Mouse (Mus musculus): ENCODE results near the gene Fbxo9.

Gene Fbxo9

DNA sequence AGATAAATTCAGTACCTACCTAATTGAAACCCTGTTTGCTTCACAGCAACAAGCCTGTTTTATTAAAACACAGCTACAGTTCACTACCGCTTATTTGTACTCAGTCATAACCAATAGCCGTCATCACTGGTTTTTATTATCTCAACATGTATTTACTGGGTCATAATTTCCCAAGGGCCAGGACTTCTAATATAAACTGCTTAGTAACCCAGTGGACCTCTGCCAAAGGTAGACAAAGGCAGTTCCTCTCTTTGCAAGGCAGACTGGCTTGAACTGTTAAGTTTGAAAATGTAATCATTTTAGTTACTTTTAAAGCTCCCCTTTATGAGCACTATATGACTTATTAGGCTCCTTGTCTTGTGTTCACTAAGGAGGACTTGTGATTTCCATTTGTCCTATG, 2.6 kb upstream of the Fbxo9 start:
- in situ Hi-C loops (cut with MboI; ENCODE audit: unreplicated experiment in 2 of 2): loop anchor here in 1 of 2 experiments (25.0 kb wide), 1 partner anchor 1626 kb away; no protein-coding TSS in a partner anchor

DNA sequence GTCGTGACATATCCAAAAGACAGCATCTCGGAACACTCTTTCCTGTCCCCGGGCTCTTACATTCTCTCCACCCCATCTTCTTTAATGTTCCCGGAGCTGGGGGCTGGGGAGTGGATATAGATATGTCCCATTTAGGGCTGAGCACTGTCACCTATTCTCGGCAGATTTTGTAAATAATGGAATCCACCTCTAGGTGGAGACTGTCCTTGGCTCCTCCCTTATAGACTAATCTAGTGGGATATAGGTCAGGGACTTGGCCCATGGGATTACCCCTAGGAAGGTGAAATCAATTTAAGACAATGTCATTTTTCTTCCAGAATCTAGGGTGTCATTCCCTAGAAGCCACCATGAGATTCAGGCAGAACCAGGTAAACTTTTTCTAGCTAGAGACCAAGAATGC, 791 bp upstream of the Fbxo9 start:
- in situ Hi-C loops (cut with MboI; ENCODE audit: unreplicated experiment in 2 of 2): loop anchor here in 1 of 2 experiments (10.0 to 25.0 kb wide), 2 partner anchors 195 to 1628 kb away; partner anchors contain the start of gene Elovl5

DNA sequence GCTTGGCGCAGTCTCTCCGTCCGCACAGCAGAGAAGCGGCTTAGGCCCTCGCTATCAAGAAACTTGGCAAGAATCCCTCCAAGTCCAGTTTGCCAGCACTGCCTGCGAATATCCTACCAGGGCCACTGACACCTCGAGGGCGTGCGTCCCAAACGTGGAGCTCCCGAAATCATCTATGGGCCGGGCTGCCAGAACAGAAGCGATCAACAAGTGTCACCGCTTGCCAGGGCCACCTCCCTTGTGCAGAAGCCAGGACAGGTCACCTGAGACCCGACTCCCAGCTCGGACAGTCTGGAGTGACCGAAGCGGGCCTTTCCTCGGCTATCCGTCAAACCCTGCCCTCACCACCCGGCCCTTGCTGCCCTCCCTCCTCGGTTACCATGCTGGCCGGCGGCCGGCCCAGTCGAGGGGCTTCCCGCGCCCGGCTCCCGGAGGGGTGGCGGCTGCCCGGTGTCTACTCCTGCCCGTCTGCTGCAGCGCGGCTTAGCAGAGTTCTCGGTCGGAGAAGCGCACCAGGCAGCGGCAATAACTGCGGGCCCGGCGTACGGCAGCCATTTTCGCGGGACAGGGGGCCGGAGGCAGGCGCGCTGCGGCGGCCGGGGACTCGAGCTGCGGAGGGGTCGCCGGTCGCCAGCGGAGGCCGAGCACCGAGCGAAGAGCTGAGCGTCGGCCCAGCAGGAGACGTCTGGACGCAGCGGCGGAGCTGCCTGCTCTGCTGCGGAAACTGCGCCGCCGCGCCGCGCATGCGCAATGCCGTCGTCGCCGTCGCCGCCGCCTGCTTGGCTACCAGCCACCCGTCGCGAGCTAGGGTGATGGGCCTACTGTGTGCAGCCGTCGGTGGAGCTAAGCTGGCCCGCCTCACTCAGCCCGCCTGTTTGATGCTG, 711 bp downstream of the Fbxo9 start:
- in situ Hi-C loops (cut with MboI; ENCODE audit: unreplicated experiment in 2 of 2): loop anchor here in 1 of 2 experiments (10.0 to 25.0 kb wide), 2 partner anchors 193 to 1629 kb away; partner anchors contain the start of gene Elovl5

DNA sequence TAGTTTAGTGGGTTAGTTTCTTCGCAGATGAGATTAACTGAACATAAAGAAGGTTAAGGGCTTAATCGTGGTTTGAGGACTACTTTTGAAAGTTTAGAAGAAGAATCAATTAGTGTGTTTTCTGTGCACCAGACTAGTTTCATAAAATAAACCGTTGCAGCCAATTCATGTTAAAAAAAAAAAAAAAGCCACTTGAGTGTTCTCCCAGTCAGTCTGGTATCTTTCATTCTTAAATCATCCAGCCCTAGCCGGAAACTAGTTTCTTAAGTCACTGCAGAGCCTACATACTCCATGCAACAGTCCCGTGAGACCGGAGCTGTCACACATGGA, 1.3 kb downstream of the Fbxo9 start:
- in situ Hi-C loops (cut with MboI; ENCODE audit: unreplicated experiment in 2 of 2): loop anchor here in 1 of 2 experiments (10.0 to 25.0 kb wide), 2 partner anchors 193 to 1630 kb away; partner anchors contain the start of gene Elovl5

DNA sequence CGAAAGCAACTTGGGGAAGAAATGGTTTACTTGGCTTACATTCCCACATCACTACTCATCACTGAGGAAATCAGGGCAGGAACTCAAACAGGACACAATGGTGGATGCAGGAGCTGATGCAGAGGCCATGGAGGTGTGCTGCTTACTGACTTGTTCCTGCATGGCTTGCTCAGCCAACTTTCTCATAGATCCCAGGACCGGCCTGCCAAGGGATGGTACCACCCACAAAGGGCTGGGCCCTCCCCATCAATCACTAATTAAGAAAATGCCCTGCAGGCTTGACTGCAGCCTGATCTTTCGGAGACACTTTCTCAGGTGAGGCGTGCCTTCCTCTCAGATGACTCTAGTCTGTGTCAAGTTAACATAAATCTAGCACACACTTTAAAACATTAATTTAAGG, 2.0 kb downstream of the Fbxo9 start:
- in situ Hi-C loops (cut with MboI; ENCODE audit: unreplicated experiment in 2 of 2): loop anchor here in 1 of 2 experiments (10.0 to 25.0 kb wide), 2 partner anchors 192 to 1630 kb away; partner anchors contain the start of gene Elovl5

DNA sequence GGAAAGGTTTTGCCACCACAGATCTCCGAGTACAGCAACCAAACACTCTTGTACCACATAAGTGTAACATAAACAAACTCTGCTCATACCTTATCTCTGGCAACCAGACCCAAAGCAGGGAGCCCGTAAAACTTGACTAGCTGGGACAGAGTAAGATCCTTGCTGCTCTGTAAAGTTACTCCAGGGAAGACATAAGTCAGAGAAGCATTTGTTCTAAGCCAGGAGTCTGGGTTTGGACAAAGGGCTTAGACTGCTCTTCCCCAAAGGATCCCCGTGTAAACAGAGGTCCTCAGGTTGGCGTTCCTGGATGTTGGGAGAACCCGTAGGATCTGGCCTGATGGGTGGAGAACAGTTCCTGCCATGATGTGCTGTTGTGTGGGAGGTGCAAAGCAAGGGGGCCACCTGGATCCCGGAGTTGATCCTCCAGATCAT, 3.3 kb downstream of the Fbxo9 start:
- in situ Hi-C loops (cut with MboI; ENCODE audit: unreplicated experiment in 2 of 2): loop anchor here in 1 of 2 experiments (10.0 to 25.0 kb wide), 2 partner anchors 191 to 1632 kb away; partner anchors contain the start of gene Elovl5

DNA sequence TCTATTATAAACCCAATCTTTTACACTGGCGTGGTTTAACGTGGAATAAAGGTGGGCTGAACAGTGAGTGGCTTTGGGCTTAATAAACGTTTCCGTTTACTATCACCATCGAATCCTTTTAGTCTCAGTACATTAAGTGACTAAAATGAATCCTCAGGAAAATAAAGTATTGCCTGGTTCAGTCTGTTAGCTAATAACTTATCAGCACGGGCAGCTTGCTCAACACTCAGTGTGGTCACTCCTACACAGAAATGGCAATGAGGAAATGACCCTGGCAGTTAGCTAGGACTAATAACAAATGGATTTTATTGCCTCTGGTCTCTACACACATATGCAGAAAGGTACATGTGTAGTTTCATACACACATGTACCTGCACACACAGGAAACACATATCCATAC, 3.9 kb downstream of the Fbxo9 start:
- in situ Hi-C loops (cut with MboI; ENCODE audit: unreplicated experiment in 2 of 2): loop anchor here in 1 of 2 experiments (10.0 to 25.0 kb wide), 2 partner anchors 190 to 1632 kb away; partner anchors contain the start of gene Elovl5

DNA sequence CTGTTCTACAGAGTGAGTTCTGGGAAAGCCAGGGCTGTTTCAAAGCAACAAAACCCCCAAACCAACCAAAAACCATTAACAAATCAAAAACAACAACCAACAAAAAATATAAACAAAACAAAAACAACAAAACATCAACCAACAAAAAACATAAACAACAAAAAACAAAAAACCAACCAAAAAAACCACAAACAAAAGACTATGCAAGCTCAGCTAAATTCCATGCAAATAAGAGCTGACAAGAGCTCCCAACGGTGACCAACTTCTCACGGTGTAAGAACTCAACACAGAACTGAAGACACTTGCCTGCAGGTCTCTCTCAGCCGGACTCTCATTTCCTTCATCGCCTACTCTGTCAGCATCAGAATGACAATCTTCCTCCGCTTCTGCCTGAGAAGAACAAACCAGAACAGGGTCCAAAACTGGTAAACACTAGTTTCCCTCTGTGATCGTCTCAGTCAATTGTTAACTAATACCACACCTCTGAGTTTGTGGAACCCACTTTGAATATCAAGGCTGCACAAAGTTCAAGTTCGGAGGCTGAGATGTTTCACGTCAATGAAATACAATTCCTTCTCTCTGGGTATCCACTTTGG, 4.8 kb downstream of the Fbxo9 start:
- in situ Hi-C loops (cut with MboI; ENCODE audit: unreplicated experiment in 2 of 2): loop anchor here in 1 of 2 experiments (10.0 to 25.0 kb wide), 2 partner anchors 189 to 1633 kb away; partner anchors contain the start of gene Elovl5

DNA sequence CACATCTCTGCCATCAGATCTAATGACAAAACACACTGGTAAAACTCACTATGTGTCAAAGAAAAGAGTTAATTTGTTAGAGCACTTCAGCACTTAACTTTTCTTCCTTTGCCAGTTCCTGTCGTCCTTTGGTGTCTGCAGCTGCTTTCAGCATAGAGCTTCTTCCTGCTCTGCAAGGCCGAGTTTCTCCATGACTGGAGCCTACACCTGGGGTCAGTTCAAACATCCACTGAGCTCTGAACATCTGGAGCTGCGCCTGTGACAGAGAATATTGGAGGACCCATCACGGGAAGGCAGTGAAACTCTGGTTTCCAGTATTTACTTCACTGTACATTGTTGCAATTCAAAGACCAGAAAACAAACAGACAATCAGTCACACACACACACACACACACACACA, 7.4 kb downstream of the Fbxo9 start:
- in situ Hi-C loops (cut with MboI; ENCODE audit: unreplicated experiment in 2 of 2): loop anchor here in 1 of 2 experiments (10.0 to 25.0 kb wide), 2 partner anchors 187 to 1636 kb away; partner anchors contain the start of gene Elovl5

DNA sequence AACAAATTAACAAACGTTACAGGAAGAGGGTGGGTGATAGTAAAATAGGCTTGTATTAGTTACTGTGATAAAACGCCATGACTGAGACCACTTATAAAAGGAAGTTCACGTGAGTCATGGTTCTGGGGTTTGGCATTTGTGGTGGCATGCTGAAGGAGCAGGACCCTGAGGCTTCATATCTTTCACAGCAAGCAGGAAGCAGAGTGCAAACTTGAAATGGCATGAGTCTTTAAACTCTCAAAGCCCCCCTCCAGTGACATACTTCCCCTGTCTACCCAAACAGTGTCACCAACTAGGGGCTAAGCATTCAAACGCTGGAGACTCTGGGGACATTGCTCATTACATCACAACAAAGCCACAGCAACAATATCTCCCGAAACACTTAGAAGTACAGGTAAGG, 7.9 kb downstream of the Fbxo9 start:
- in situ Hi-C loops (cut with MboI; ENCODE audit: unreplicated experiment in 2 of 2): loop anchor here in 1 of 2 experiments (10.0 to 25.0 kb wide), 2 partner anchors 186 to 1636 kb away; partner anchors contain the start of gene Elovl5

DNA sequence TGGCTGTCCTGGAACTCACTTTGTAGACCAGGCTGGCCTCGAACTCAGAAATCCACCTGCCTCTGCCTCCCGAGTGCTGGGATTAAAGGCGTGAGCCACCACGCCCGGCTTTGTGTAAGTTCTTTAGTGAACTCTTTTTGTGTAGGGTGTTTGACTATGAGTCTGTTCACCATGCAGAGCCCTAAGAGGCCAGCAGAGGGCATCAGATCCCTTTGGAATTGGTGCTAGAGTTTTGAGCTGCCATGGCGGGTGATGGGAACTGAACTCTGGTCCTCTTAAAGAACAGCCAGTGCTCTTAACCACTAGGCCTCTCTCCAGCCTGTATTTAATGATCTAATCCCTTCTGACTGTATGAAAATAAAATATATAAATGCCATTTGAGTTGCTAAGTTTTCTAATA, 12.5 kb downstream of the Fbxo9 start:
- in situ Hi-C loops (cut with MboI; ENCODE audit: unreplicated experiment in 2 of 2): no loop called here

DNA sequence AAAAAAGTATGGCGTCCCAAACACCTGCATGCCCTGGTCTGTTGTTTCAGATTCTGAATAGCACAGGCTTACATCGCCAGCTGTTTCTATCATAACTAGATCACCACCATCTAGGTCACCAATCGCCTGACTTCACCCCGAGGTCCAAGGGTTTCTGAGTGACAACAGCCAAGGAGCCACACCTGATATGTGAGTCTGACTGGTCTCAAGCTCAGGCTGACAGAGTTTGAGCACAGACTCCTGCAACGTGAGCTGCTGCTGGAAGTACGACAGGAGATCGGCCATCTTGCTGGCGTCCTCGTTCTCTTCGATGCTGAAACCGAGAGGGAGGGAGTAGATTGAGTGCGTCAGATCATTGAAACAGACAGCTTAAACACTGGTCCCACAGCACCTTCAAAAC, 13.2 kb downstream of the Fbxo9 start:
- in situ Hi-C loops (cut with MboI; ENCODE audit: unreplicated experiment in 2 of 2): no loop called here

DNA sequence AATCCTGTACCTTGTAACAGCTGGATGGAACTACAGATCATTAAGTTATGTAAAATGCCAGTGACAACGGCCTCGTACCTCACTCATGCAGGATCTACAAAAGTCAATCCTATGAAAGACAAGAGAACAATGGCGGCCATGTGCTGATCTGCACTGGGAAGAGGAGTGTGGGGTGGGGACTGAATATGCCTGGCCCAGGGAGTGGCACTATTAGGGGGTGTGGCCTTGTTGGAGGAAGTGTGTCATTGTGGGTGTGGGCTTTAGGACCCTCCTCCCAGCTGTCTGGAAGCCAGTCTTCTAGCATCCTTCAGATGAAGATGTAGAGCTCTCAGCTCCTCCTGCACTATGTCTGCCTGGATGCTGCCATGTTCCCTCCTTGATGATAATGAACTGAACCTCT, 18.3 kb downstream of the Fbxo9 start:
- in situ Hi-C loops (cut with MboI; ENCODE audit: unreplicated experiment in 2 of 2): no loop called here

DNA sequence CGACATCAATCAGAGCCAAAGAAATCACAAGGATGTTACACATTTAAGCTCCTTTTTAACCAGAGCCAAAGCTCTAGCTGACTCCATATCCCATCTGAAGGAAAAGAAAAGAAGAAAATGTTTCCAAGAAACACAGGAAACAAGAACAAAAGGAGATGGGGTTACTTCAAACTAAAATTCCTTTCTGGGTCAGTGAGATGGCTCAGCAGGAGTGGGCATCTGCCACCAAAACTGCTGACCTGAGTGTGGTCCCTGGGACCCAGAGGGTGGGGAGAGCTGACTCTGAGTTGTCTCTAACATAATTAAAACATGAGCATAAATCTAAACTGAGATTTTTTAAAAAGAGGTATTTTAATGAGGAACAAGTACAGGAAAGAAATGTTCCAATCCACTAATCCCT, 19.0 kb downstream of the Fbxo9 start:
- in situ Hi-C loops (cut with MboI; ENCODE audit: unreplicated experiment in 2 of 2): no loop called here

DNA sequence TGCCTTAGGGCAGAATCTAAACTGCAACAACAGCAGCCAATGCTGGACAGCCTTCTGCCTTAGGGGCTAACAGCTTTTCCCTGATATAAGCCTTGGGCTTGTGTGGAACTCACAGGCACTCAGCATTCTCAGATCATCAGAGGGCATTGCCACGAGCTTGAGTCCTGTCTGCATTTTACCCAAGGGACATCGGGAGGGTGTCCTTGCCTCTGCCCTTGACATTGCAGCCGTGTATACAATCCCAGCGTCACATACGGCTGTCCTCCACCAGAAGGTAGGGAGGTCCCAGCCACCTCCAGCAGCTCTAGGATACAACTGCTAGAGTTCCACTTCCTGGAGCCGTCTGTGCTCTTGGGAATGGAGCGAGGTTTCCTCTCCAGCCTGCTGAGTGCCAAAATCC, 19.9 kb downstream of the Fbxo9 start:
- in situ Hi-C loops (cut with MboI; ENCODE audit: unreplicated experiment in 2 of 2): no loop called here

DNA sequence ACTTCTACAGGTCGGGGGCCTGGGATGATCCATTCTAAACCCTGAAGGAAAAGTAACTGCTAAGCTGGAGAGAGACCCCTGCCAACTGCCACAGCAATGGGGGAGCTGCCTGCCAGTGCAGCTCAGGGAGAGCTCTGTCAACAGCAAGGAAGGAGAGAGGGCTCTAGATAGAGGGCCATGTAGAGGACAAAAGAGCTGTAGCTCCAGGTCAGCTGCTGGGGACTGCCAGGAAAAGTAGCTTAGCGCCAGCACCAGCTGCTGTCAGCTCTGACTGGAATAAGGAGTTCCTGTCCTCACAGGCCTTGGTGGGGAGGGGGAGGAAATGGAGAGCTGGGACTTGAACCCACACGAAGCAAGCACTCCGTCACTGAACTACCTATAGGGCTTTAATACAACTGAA, 20.3 kb downstream of the Fbxo9 start:
- in situ Hi-C loops (cut with MboI; ENCODE audit: unreplicated experiment in 2 of 2): no loop called here

DNA sequence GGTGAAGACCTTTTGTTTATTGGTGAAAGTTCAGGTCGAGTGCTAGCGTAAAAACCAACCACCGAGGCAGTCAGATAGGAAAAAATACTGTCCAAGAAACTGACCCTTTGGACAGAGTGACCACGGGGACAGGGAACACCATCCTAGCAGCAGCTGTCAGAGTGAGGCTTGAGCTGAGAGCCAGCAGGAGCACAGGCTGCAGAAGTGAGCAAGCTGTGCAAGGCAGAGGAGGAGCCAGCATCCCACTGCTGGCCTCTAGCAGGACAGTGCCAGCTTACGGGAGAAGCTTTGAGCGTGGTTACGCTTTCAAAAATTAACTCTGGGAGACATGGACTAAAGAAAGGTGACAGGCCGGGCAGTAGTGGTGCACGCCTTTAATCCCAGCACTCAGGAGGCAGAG, 21.1 kb downstream of the Fbxo9 start:
- in situ Hi-C loops (cut with MboI; ENCODE audit: unreplicated experiment in 2 of 2): no loop called here

DNA sequence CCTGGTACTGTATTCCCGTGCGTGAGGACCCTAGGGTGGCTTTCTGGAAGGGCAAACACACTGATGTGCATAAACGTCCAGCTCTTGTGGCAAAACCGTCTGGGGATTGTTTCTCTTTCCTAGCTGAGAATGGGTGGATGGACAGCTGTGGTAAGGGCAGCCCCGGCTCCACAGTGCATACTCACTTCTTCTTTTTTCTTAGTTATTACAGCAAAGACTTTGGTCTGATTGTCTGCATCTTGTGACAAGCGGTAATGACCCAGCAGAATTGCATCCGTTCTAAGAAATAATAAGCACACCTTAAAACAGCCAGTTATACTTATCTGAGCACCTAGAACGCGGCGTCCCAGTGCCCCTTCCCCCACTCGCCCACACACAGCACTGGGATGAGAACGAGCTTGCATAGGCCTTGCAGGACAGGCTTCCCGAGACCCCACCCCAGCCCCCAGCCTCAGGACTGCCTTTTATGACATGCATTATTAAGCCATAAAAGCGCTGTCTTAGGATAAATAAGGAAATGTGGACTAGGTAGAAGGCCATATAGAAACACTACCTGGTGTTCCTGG, 23.1 kb downstream of the Fbxo9 start:
- in situ Hi-C loops (cut with MboI; ENCODE audit: unreplicated experiment in 2 of 2): no loop called here

DNA sequence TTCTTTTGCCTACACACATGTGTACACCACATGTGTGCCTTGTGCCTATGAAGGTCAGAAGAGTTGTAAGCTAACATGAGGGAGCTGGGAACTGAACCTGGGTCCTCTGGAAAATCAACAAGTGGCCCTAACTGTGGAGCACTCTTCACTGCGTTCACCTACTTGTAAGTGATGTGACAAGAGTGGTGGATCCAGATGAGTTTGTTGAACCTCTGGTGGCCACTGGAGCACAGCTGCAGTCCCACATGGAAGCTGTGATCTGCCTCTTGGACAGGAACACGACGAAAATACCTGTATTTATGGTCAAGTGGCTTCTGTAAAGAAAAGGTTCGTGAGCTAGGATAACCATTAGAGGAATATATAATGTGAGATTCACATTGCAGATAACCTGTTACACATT, 24.5 kb downstream of the Fbxo9 start:
- in situ Hi-C loops (cut with MboI; ENCODE audit: unreplicated experiment in 2 of 2): no loop called here

DNA sequence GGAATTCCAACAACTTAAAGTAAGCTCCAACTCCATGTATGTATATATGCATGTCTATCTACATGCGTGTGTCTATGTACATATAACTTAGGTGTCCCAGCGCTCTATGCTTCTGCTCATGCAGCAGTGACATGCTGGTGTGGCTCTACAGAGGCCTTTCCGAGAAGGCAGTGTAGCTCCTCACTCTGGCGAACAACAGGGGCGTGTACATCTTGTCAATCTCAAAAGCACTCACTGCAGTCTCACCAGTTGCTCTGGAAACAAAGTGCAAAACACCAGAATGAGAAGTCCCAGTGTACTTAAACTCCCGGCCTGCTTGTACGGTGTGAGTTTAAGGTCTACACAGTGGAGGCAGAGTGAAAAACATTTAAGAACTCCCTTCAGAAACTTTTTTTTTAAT, 27.0 kb downstream of the Fbxo9 start:
- in situ Hi-C loops (cut with MboI; ENCODE audit: unreplicated experiment in 2 of 2): no loop called here

DNA sequence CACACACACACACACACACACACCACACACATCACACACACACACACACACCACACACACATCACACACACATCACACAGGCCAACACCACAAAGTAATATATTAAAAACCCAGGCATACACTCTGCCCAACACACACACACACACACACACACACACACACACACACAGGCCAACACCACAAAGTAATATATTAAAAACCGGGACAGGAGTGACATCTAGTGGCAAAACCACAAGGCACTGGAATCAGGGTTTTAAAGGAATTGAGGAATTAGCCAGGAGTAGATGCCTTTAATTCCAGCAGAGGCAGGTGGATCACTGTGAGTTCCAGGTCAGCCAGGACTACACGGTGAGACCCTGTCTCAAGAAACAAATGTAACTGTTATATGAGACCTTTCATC, 30.6 kb downstream of the Fbxo9 start:
- in situ Hi-C loops (cut with MboI; ENCODE audit: unreplicated experiment in 2 of 2): no loop called here
